Mouse (Mus musculus) neural tube, embryonic 14.5 days (tissue): ENCODE results near the gene Kbtbd13. TPM values are rescaled to one million over a fixed set of nuclear protein-coding genes. Genes with fewer than 3 reads are reported as not detected.

Experiments
- ATAC-seq: fragments of 200-750 bp; cut with Nextera tagmentation; 2 replicates; pipeline ENCODE4 v1.8.0; 2017; ENCODE audit warnings: low read depth, mild to moderate bottlenecking, moderate TSS enrichment, moderate library complexity
- H3K27ac ChIP-seq: fragments of 300-500 bp; sonication (generic); 2 replicates; pipeline ENCODE4 v1.5.1; 2014; ENCODE audit warnings: low read depth, mild to moderate bottlenecking, control low read depth, low read length, moderate library complexity, mixed read lengths
- H3K27me3 ChIP-seq: fragments of 300-500 bp; sonication (generic); 2 replicates; pipeline ENCODE4 v1.6.1; 2014; ENCODE audit warnings: low read length; ENCODE audit not compliant: control insufficient read depth, insufficient read depth
- H3K36me3 ChIP-seq: fragments of 300-500 bp; sonication (generic); 2 replicates; pipeline ENCODE4 v1.6.1; 2014; ENCODE audit warnings: low read length, mixed read lengths; ENCODE audit not compliant: control insufficient read depth, insufficient read depth
- H3K4me1 ChIP-seq: fragments of 300-500 bp; sonication (generic); 2 replicates; pipeline ENCODE4 v1.6.1; 2014; ENCODE audit warnings: low read length; ENCODE audit not compliant: control insufficient read depth, insufficient read depth
- H3K4me2 ChIP-seq: fragments of 300-500 bp; sonication (generic); 2 replicates; pipeline ENCODE4 v1.6.1; 2014; ENCODE audit warnings: mild to moderate bottlenecking, low read depth, low read length, control low read depth
- H3K4me3 ChIP-seq: fragments of 300-500 bp; sonication (generic); 2 replicates; pipeline ENCODE4 v1.5.1; 2014; ENCODE audit warnings: low read depth, low read length, control low read depth, mixed read lengths
- H3K9ac ChIP-seq: fragments of 300-500 bp; sonication (generic); replicated peaks from 2 replicates; pipeline ENCODE4 v1.6.1; 2014; ENCODE audit warnings: low read depth, mild to moderate bottlenecking, control low read depth, low read length, mixed read lengths
- H3K9me3 ChIP-seq: fragments of 300-500 bp; sonication (generic); 2 replicates; pipeline ENCODE4 v1.6.1; 2016; ENCODE audit warnings: low read length; ENCODE audit not compliant: control insufficient read depth
- WGBS: fragments of 180-500 bp; shearing (Covaris S2); extraction: QIAGEN DNeasy Blood & Tissue Kit; methylation state at CpG from one replicate; pipeline ENCODE4 v1.1.7; 2014; 5-methylcytosine and 5-hydroxymethylcytosine counted together
- polyA plus RNA-seq: library from polyadenylated mRNA; unstranded; fragments of >200 nt; fragmentation: Nextera tagmentation; extraction: Ambion mirVana; gene quantifications from 2 replicates; pipeline ENCODE4 v1.2.1, GENCODE M21; 2014

Gene Kbtbd13
- polyA plus RNA-seq, 1 experiment from 2014 or later = 0.31 TPM

- Histone ChIP-seq H3K4me3 (no peak overlapping the region), H3K36me3 (no peaks in the 10 kb centered on the region), H3K27me3 (peaks cover 15% of the 10 kb centered on the region), H3K27ac (no peak overlapping the region), H3K9ac (no peak overlapping the region), H3K9me3 (no peaks in the 10 kb centered on the region), H3K4me2 (no peak overlapping the region), H3K4me1 (no peaks in the 10 kb centered on the region)
- 12% methylated on average over 8 of the region's 8 CpGs for WGBS
- no peak for ATAC-seq
Measured at GRCm38 (mm10) chr9:65386373-65387140, 4.9 kb downstream of the Kbtbd13 start.

GRCm38 (mm10) chr9:65384276-65384675 lies 7.2 kb downstream of the Kbtbd13 start:
- Histone ChIP-seq H3K9ac (no peak overlapping the region), H3K4me1 (no peaks in the 10 kb centered on the region), H3K4me3 (no peak overlapping the region), H3K36me3 (no peaks in the 10 kb centered on the region; the same call in 1 of the 2 replicates), H3K27ac (no peak overlapping the region), H3K4me2 (no peak overlapping the region), H3K27me3 (no peaks in the 10 kb centered on the region), H3K9me3 (no peaks in the 10 kb centered on the region)
- 44% methylated on average over 3 of the region's 3 CpGs for WGBS
- no peak for ATAC-seq

GRCm38 (mm10) chr9:65382751-65383097 lies 8.7 kb downstream of the Kbtbd13 start:
- no peak overlapping the region for H3K4me3 ChIP-seq
- no peak overlapping the region for H3K27ac ChIP-seq
- no peaks in the 10 kb centered on the region for H3K9me3 ChIP-seq
- 58% methylated on average over 3 of the region's 3 CpGs for WGBS
- no peak overlapping the region for H3K9ac ChIP-seq
- no peaks in the 10 kb centered on the region for H3K27me3 ChIP-seq
- H3K36me3 ChIP-seq = no peaks in the 10 kb centered on the region; the same call in 1 of the 2 replicates
- no peak for ATAC-seq
- no peaks in the 10 kb centered on the region for H3K4me1 ChIP-seq
- H3K4me2 ChIP-seq = no peak overlapping the region

GRCm38 (mm10) chr9:65382031-65382750 lies 9.3 kb downstream of the Kbtbd13 start:
- WGBS = 82% methylated on average over 6 of the region's 6 CpGs
- no peak overlapping the region for H3K4me3 ChIP-seq
- no peak overlapping the region for H3K4me2 ChIP-seq
- no peak overlapping the region for H3K9ac ChIP-seq
- H3K36me3 ChIP-seq = no peaks in the 10 kb centered on the region; the same call in 1 of the 2 replicates
- ATAC-seq = no peak
- H3K4me1 ChIP-seq = no peaks in the 10 kb centered on the region
- no peaks in the 10 kb centered on the region for H3K27me3 ChIP-seq
- no peaks in the 10 kb centered on the region for H3K9me3 ChIP-seq
- no peak overlapping the region for H3K27ac ChIP-seq

- Histone ChIP-seq H3K4me3 (no peak overlapping the region), H3K27ac (no peak overlapping the region), H3K9me3 (no peaks in the 10 kb centered on the region), H3K4me2 (no peak overlapping the region), H3K9ac (no peak overlapping the region), H3K4me1 (no peaks in the 10 kb centered on the region), H3K27me3 (no peaks in the 10 kb centered on the region), H3K36me3 (no peaks in the 10 kb centered on the region; the same call in 1 of the 2 replicates)
- no peak for ATAC-seq
- WGBS = 81% methylated on average over 4 of the region's 4 CpGs
Measured at GRCm38 (mm10) chr9:65381017-65381590, 10.3 kb downstream of the Kbtbd13 start.

- H3K9me3 ChIP-seq = no peaks in the 10 kb centered on the region
- no peaks in the 10 kb centered on the region; the same call in 1 of the 2 replicates for H3K36me3 ChIP-seq
- 75% methylated on average over 9 of the region's 9 CpGs for WGBS
- H3K4me2 ChIP-seq = no peak overlapping the region
- no peak for ATAC-seq
- no peaks in the 10 kb centered on the region for H3K27me3 ChIP-seq
- no peak overlapping the region for H3K27ac ChIP-seq
- H3K9ac ChIP-seq = no peak overlapping the region
- H3K4me3 ChIP-seq = no peak overlapping the region
- H3K4me1 ChIP-seq = no peaks in the 10 kb centered on the region
Measured at GRCm38 (mm10) chr9:65375163-65375934, 16.1 kb downstream of the Kbtbd13 start.

GRCm38 (mm10) chr9:65374468-65375162 lies 16.8 kb downstream of the Kbtbd13 start:
- no peak overlapping the region for H3K4me3 ChIP-seq

GRCm38 (mm10) chr9:65372449-65372848 lies 19.0 kb downstream of the Kbtbd13 start:
- H3K4me1 ChIP-seq = no peaks in the 10 kb centered on the region
- 76% methylated on average over 4 of the region's 4 CpGs for WGBS
- ATAC-seq = no peak
- H3K9ac ChIP-seq = no peak overlapping the region
- no peak overlapping the region for H3K4me3 ChIP-seq
- no peaks in the 10 kb centered on the region for H3K9me3 ChIP-seq
- H3K27ac ChIP-seq = no peak overlapping the region
- H3K4me2 ChIP-seq = no peak overlapping the region
- no peaks in the 10 kb centered on the region; the same call in 1 of the 2 replicates for H3K36me3 ChIP-seq
- H3K27me3 ChIP-seq = no peaks in the 10 kb centered on the region

More at GRCm38 (mm10) chr9:65374468-65375162, 16.8 kb downstream of the Kbtbd13 start:
- Histone ChIP-seq H3K4me2 (no peak overlapping the region), H3K27me3 (no peaks in the 10 kb centered on the region), H3K36me3 (no peaks in the 10 kb centered on the region; the same call in 1 of the 2 replicates), H3K9ac (no peak overlapping the region), H3K9me3 (no peaks in the 10 kb centered on the region), H3K27ac (no peak overlapping the region), H3K4me1 (no peaks in the 10 kb centered on the region)
- WGBS = 82% methylated on average over 5 of the region's 5 CpGs
- ATAC-seq = no peak
